Mouse (Mus musculus): ENCODE measurements around the gene Tra2a. TPM values are rescaled to one million over a fixed set of nuclear protein-coding genes. Genes with fewer than 3 reads are reported as not detected.
"Not testable (repeated sequence)": the region's sequence is repeated elsewhere in the genome, so short reads cannot be mapped to it uniquely, and the experiment has no call there.

The Tra2a gene
- polyA plus RNA-seq, 1 experiment from 2014 or later = 63.0 TPM

GRCm38 (mm10) chr6:49264446-49264845 lies 613 bp upstream of the Tra2a start:
- H3K27ac ChIP-seq = peak overlapping the region; percentile 96
- peaks cover 33% of the 10 kb centered on the region for H3K4me1 ChIP-seq
- peak overlapping the region; percentile 99 for H3K4me3 ChIP-seq
- not testable (repeated sequence) for H3K36me3 ChIP-seq; H3K9me3 ChIP-seq (replicated peaks); H3K27me3 ChIP-seq (replicated peaks); ATAC-seq
- H3K4me2 ChIP-seq = peak overlapping the region; percentile 75
- peak overlapping the region; percentile 98 for H3K9ac ChIP-seq
- WGBS (ENCODE audit: insufficient replicate concordance) = 64% methylated on average over 7 of the region's 7 CpGs

- no peaks in the 10 kb centered on the region for H3K9me3 ChIP-seq (replicated peaks)
- H3K27me3 ChIP-seq (replicated peaks) = no peaks in the 10 kb centered on the region
- peaks cover 16% of the 10 kb centered on the region for H3K36me3 ChIP-seq
- peaks cover 42% of the 10 kb centered on the region for H3K4me1 ChIP-seq
- H3K4me2 ChIP-seq = peak overlapping the region; percentile 75
- peak; percentile 78 for ATAC-seq
- WGBS (ENCODE audit: insufficient replicate concordance) = under 1% methylated on average over 71 of the region's 71 CpGs
- peak overlapping the region; percentile 99 for H3K4me3 ChIP-seq
- peak overlapping the region; percentile 98 for H3K9ac ChIP-seq
- peak overlapping the region; percentile 96 for H3K27ac ChIP-seq
Measured at GRCm38 (mm10) chr6:49263081-49263846, 569 bp downstream of the Tra2a start.

GRCm38 (mm10) chr6:49262421-49262820 lies 1.4 kb downstream of the Tra2a start:
- no peak for ATAC-seq
- Histone ChIP-seq H3K4me2 (peak overlapping the region; percentile 75), H3K9ac (peak overlapping the region; percentile 98), H3K4me1 (peaks cover 51% of the 10 kb centered on the region), H3K36me3 (peaks cover 19% of the 10 kb centered on the region), H3K27me3 (replicated peaks) (no peaks in the 10 kb centered on the region), H3K27ac (no peak overlapping the region), H3K9me3 (replicated peaks) (no peaks in the 10 kb centered on the region), H3K4me3 (peak overlapping the region; percentile 99)
- under 1% methylated on average over 9 of the region's 9 CpGs for WGBS (ENCODE audit: insufficient replicate concordance)

GRCm38 (mm10) chr6:49259711-49260110 lies 4.1 kb downstream of the Tra2a start:
- Histone ChIP-seq H3K4me3 (no peak overlapping the region), H3K4me1 (peaks cover 54% of the 10 kb centered on the region), H3K9me3 (replicated peaks) (no peaks in the 10 kb centered on the region), H3K27ac (no peak overlapping the region), H3K27me3 (replicated peaks) (no peaks in the 10 kb centered on the region), H3K36me3 (peaks cover 19% of the 10 kb centered on the region), H3K4me2 (peak overlapping the region; percentile 75; the same call in 1 of the 2 replicates), H3K9ac (no peak overlapping the region)
- ATAC-seq = no peak
- 65% methylated on average over 5 of the region's 5 CpGs for WGBS (ENCODE audit: insufficient replicate concordance)

- peaks cover 48% of the 10 kb centered on the region for H3K4me1 ChIP-seq
- no peak overlapping the region for H3K9ac ChIP-seq
- WGBS (ENCODE audit: insufficient replicate concordance) = 84% methylated on average over 2 of the region's 2 CpGs
- no peak overlapping the region for H3K27ac ChIP-seq
- no peak overlapping the region for H3K4me3 ChIP-seq
- ATAC-seq = no peak
- peaks cover 19% of the 10 kb centered on the region for H3K36me3 ChIP-seq
- H3K27me3 ChIP-seq (replicated peaks) = no peaks in the 10 kb centered on the region
- H3K9me3 ChIP-seq (replicated peaks) = no peaks in the 10 kb centered on the region
- no peak overlapping the region for H3K4me2 ChIP-seq
Measured at GRCm38 (mm10) chr6:49257880-49258279, 6.0 kb downstream of the Tra2a start.

GRCm38 (mm10) chr6:49252207-49252606 lies 11.6 kb downstream of the Tra2a start:
- H3K27me3 ChIP-seq (replicated peaks) = no peaks in the 10 kb centered on the region
- peaks cover 50% of the 10 kb centered on the region for H3K36me3 ChIP-seq
- no peak overlapping the region for H3K27ac ChIP-seq
- H3K4me3 ChIP-seq = no peak overlapping the region
- peaks cover 3% of the 10 kb centered on the region; the same call in 1 of the 2 replicates for H3K4me1 ChIP-seq
- no peak for ATAC-seq
- H3K9me3 ChIP-seq (replicated peaks) = no peaks in the 10 kb centered on the region
- no peak overlapping the region for H3K9ac ChIP-seq
- WGBS (ENCODE audit: insufficient replicate concordance) = 89% methylated on average over 8 of the region's 8 CpGs
- no peak overlapping the region for H3K4me2 ChIP-seq

GRCm38 (mm10) chr6:49251199-49251598 lies 12.6 kb downstream of the Tra2a start:
- Histone ChIP-seq H3K36me3 (peaks cover 60% of the 10 kb centered on the region), H3K27me3 (replicated peaks) (no peaks in the 10 kb centered on the region), H3K4me1 (peaks cover 3% of the 10 kb centered on the region; the same call in 1 of the 2 replicates), H3K27ac (no peak overlapping the region), H3K9me3 (replicated peaks) (no peaks in the 10 kb centered on the region), H3K4me3 (no peak overlapping the region), H3K4me2 (no peak overlapping the region), H3K9ac (no peak overlapping the region)
- 97% methylated on average over 2 of the region's 2 CpGs for WGBS (ENCODE audit: insufficient replicate concordance)
- ATAC-seq = no peak

- Histone ChIP-seq H3K36me3 (peaks cover 92% of the 10 kb centered on the region), H3K9me3 (replicated peaks) (no peaks in the 10 kb centered on the region), H3K4me1 (no peaks in the 10 kb centered on the region), H3K4me3 (no peak overlapping the region), H3K27ac (no peak overlapping the region), H3K9ac (no peak overlapping the region), H3K27me3 (replicated peaks) (no peaks in the 10 kb centered on the region), H3K4me2 (no peak overlapping the region)
- no peak for ATAC-seq
- 51% methylated on average over 2 of the region's 2 CpGs for whole genome bisulfite sequencing (ENCODE audit: insufficient replicate concordance)
Measured at GRCm38 (mm10) chr6:49247246-49247645, 16.6 kb downstream of the Tra2a start.

- 82% methylated on average over 1 of the region's 1 CpGs for WGBS (ENCODE audit: insufficient replicate concordance)
- ATAC-seq = no peak
- peaks cover 54% of the 10 kb centered on the region for H3K36me3 ChIP-seq
- H3K4me2 ChIP-seq = no peak overlapping the region
- H3K9ac ChIP-seq = no peak overlapping the region
- no peaks in the 10 kb centered on the region for H3K9me3 ChIP-seq (replicated peaks)
- H3K27me3 ChIP-seq (replicated peaks) = no peaks in the 10 kb centered on the region
- H3K27ac ChIP-seq = no peak overlapping the region
- no peaks in the 10 kb centered on the region for H3K4me1 ChIP-seq
- no peak overlapping the region for H3K4me3 ChIP-seq
Measured at GRCm38 (mm10) chr6:49242331-49242730, 21.5 kb downstream of the Tra2a start.

GRCm38 (mm10) chr6:49241562-49241961 lies 22.3 kb downstream of the Tra2a start:
- Histone ChIP-seq H3K4me2 (no peak overlapping the region), H3K4me3 (no peak overlapping the region), H3K4me1 (no peaks in the 10 kb centered on the region), H3K9me3 (replicated peaks) (no peaks in the 10 kb centered on the region), H3K9ac (no peak overlapping the region), H3K36me3 (peaks cover 46% of the 10 kb centered on the region), H3K27me3 (replicated peaks) (no peaks in the 10 kb centered on the region), H3K27ac (no peak overlapping the region)
- WGBS (ENCODE audit: insufficient replicate concordance) = 82% methylated on average over 1 of the region's 1 CpGs
- ATAC-seq = no peak

GRCm38 (mm10) chr6:49236331-49236730 lies 27.5 kb downstream of the Tra2a start:
- H3K27ac ChIP-seq = no peak overlapping the region
- ATAC-seq = peak; percentile 100
- H3K27me3 ChIP-seq (replicated peaks) = no peaks in the 10 kb centered on the region
- no peaks in the 10 kb centered on the region for H3K4me1 ChIP-seq
- no peaks in the 10 kb centered on the region for H3K9me3 ChIP-seq (replicated peaks)
- no peak overlapping the region for H3K9ac ChIP-seq
- H3K4me2 ChIP-seq = no peak overlapping the region
- 51% methylated on average over 9 of the region's 9 CpGs for WGBS (ENCODE audit: insufficient replicate concordance)
- H3K36me3 ChIP-seq = 0 out of 2 replicates have a peak, but pooled peaks cover under 1% of the 10 kb centered on the region
- H3K4me3 ChIP-seq = no peak overlapping the region

GRCm38 (mm10) chr6:49233356-49233755 lies 30.5 kb downstream of the Tra2a start:
- Histone ChIP-seq H3K27ac (no peak overlapping the region), H3K4me2 (no peak overlapping the region), H3K9ac (no peak overlapping the region), H3K27me3 (replicated peaks) (no peaks in the 10 kb centered on the region), H3K4me3 (no peak overlapping the region), H3K9me3 (replicated peaks) (no peaks in the 10 kb centered on the region), H3K36me3 (no peaks in the 10 kb centered on the region), H3K4me1 (no peaks in the 10 kb centered on the region)
- ATAC-seq = no peak
- 50% methylated on average over 4 of the region's 4 CpGs for WGBS (ENCODE audit: insufficient replicate concordance)
